Mouse (Mus musculus): ENCODE data around the gene Dido1.

GRCm38 (mm10) chr2:180756786-180757185 is 47.0 kb upstream of the Dido1 start:
- TF ChIP-seq CTCF (IDR thresholded peaks at IDR 0.05; ENCODE audit: low read depth) (no peak), EP300 (IDR thresholded peaks at IDR 0.05; ENCODE audit: low read depth) (no peak)

Measured in heart, postnatal 0 days (tissue).